ENCODE assay signal across 8 mouse cellular contexts in genomic region chr11:77490451-77490850, GRCm38 (mm10). TPM values are rescaled to one million over a fixed set of nuclear protein-coding genes. Genes with fewer than 3 reads are reported as not detected.
DNase-seq lines count a peak whose midpoint lies in the region; ATAC-seq and TF ChIP-seq lines count a peak whose summit lies in the region.

No protein-coding gene starts in this region.

- no peak overlapping the region; the same call in 1 of the 2 replicates for H3K9ac ChIP-seq in liver, embryonic 11.5 days (ENCODE audit: low read depth, low read length)
- H3K9ac ChIP-seq in liver, postnatal 0 days (replicated peaks): no peak overlapping the region
- H3K9ac ChIP-seq in intestine, embryonic 15.5 days: no peak overlapping the region
- peak overlapping the region; percentile 94 for H3K9ac ChIP-seq in neural tube, embryonic 14.5 days (replicated peaks; ENCODE audit: low read depth, low read length)

- no peaks in the 10 kb centered on the region for H3K9me3 ChIP-seq in liver, embryonic 11.5 days (ENCODE audit: control insufficient read depth, low read length)
- no peaks in the 10 kb centered on the region for H3K9me3 ChIP-seq in liver, postnatal 0 days (ENCODE audit: low read length)
- no peaks in the 10 kb centered on the region for H3K9me3 ChIP-seq in forebrain, embryonic 10.5 days
- no peaks in the 10 kb centered on the region for H3K9me3 ChIP-seq in intestine, embryonic 15.5 days
- no peaks in the 10 kb centered on the region for H3K9me3 ChIP-seq in neural tube, embryonic 14.5 days (ENCODE audit: control insufficient read depth, low read length)

- H3K4me2 ChIP-seq in liver, embryonic 11.5 days: peak overlapping the region; percentile 98
- no peak overlapping the region; the same call in 1 of the 2 replicates for H3K4me2 ChIP-seq in liver, postnatal 0 days (ENCODE audit: low read depth, low read length)
- H3K4me2 ChIP-seq in intestine, embryonic 15.5 days (replicated peaks): peak overlapping the region; percentile 97
- peak overlapping the region; percentile 71 for H3K4me2 ChIP-seq in neural tube, embryonic 14.5 days (ENCODE audit: low read depth, low read length)

- no peak overlapping the region for H3K27ac ChIP-seq in liver, embryonic 11.5 days (ENCODE audit: low read depth, low read length)
- no peak overlapping the region for H3K27ac ChIP-seq in liver, postnatal 0 days (ENCODE audit: low read depth)
- peak overlapping the region; percentile 95; the same call in 1 of the 2 replicates for H3K27ac ChIP-seq in forebrain, embryonic 10.5 days
- peak overlapping the region; percentile 88 for H3K27ac ChIP-seq in intestine, embryonic 15.5 days
- peak overlapping the region; percentile 92 for H3K27ac ChIP-seq in neural tube, embryonic 14.5 days (ENCODE audit: low read depth, low read length)

- TF ChIP-seq EP300 in liver, postnatal 0 days (IDR thresholded peaks at IDR 0.05; ENCODE audit: low read depth): no peak

- peaks cover 45% of the 10 kb centered on the region for H3K4me1 ChIP-seq in liver, embryonic 11.5 days (replicated peaks; ENCODE audit: control insufficient read depth, insufficient read depth, low read length)
- peaks cover 54% of the 10 kb centered on the region for H3K4me1 ChIP-seq in liver, postnatal 0 days (ENCODE audit: insufficient read depth)
- H3K4me1 ChIP-seq in forebrain, embryonic 10.5 days: peaks cover 91% of the 10 kb centered on the region
- H3K4me1 ChIP-seq in intestine, embryonic 15.5 days (replicated peaks): peaks cover 64% of the 10 kb centered on the region
- peaks cover 65% of the 10 kb centered on the region for H3K4me1 ChIP-seq in neural tube, embryonic 14.5 days (ENCODE audit: control insufficient read depth, insufficient read depth, low read length)

- no peaks in the 10 kb centered on the region for H3K27me3 ChIP-seq in liver, embryonic 11.5 days (replicated peaks; ENCODE audit: control insufficient read depth, insufficient read depth, low read length)
- H3K27me3 ChIP-seq in liver, postnatal 0 days (ENCODE audit: insufficient read depth, low read length): peaks cover 25% of the 10 kb centered on the region
- no peaks in the 10 kb centered on the region for H3K27me3 ChIP-seq in forebrain, embryonic 10.5 days (ENCODE audit: poor library complexity, severe bottlenecking)
- no peaks in the 10 kb centered on the region for H3K27me3 ChIP-seq in intestine, embryonic 15.5 days (replicated peaks)
- H3K27me3 ChIP-seq in neural tube, embryonic 14.5 days (ENCODE audit: control insufficient read depth, insufficient read depth, low read length): no peaks in the 10 kb centered on the region

- DNase-seq in liver, embryonic 11.5 days (ENCODE audit: low spot score): no peak
- no peak for DNase-seq in liver, postnatal 0 days
- no peak for DNase-seq in forebrain, embryonic 10.5 days (ENCODE audit: extremely low spot score, low spot score)
- DNase-seq in cerebellum, adult 9-10 months: no peak
- DNase-seq in cerebellum, adult 11 months: no peak
- no peak for DNase-seq in frontal cortex, postnatal 36 days (ENCODE audit: low spot score in 2 of 2)

- H3K36me3 ChIP-seq in liver, embryonic 11.5 days (ENCODE audit: control insufficient read depth, insufficient read depth, low read length): no peaks in the 10 kb centered on the region
- no peaks in the 10 kb centered on the region for H3K36me3 ChIP-seq in liver, postnatal 0 days (replicated peaks; ENCODE audit: insufficient read depth, low read length)
- 0 out of 2 replicates have a peak, but pooled peaks cover 4% of the 10 kb centered on the region for H3K36me3 ChIP-seq in forebrain, embryonic 10.5 days (replicated peaks)
- H3K36me3 ChIP-seq in intestine, embryonic 15.5 days: no peaks in the 10 kb centered on the region
- H3K36me3 ChIP-seq in neural tube, embryonic 14.5 days (ENCODE audit: control insufficient read depth, insufficient read depth, low read length): no peaks in the 10 kb centered on the region

- no peak overlapping the region for H3K4me3 ChIP-seq in liver, embryonic 11.5 days (ENCODE audit: low read depth, low read length)
- H3K4me3 ChIP-seq in liver, postnatal 0 days (ENCODE audit: low read depth, low read length): no peak overlapping the region; the same call in 1 of the 2 replicates
- H3K4me3 ChIP-seq in forebrain, embryonic 10.5 days: peak overlapping the region; percentile 95
- H3K4me3 ChIP-seq in intestine, embryonic 15.5 days (replicated peaks): peak overlapping the region; percentile 96; the same call in 1 of the 2 replicates
- peak overlapping the region; percentile 99 for H3K4me3 ChIP-seq in neural tube, embryonic 14.5 days (ENCODE audit: low read depth, low read length)

- no peak for ATAC-seq in liver, embryonic 11.5 days (replicated peaks; ENCODE audit: low FRiP score)
- ATAC-seq in liver, postnatal 0 days: no peak
- ATAC-seq in intestine, embryonic 15.5 days: no peak
- no peak for ATAC-seq in neural tube, embryonic 14.5 days (ENCODE audit: low read depth)

- TF ChIP-seq CTCF in liver, postnatal 0 days (IDR thresholded peaks at IDR 0.05; ENCODE audit: low read depth): no peak

- 71% methylated on average over 6 of the region's 6 CpGs for WGBS in liver, embryonic 11.5 days
- 72% methylated on average over 6 of the region's 6 CpGs for WGBS in liver, postnatal 0 days (ENCODE audit: insufficient replicate concordance)
- WGBS in forebrain, embryonic 10.5 days: 73% methylated on average over 6 of the region's 6 CpGs
- WGBS in intestine, embryonic 15.5 days: 69% methylated on average over 6 of the region's 6 CpGs
- 66% methylated on average over 6 of the region's 6 CpGs for WGBS in neural tube, embryonic 14.5 days

RNA-seq across cellular contexts. Expression of gene Ankrd13b, which starts 1.0 kb away (rescaled TPM):
- polyA plus RNA-seq in liver, embryonic 11.5 days (2014; fragmentation: Nextera tagmentation; extraction: Ambion mirVana): 4.4 and 5.6 TPM in 2 replicates
- polyA plus RNA-seq in liver, postnatal 0 days (2015; fragmentation: Nextera tagmentation; extraction: Ambion mirVana): 0.53 and 0.72 TPM in 2 replicates
- 9.2 and 9.4 TPM in 2 replicates for polyA plus RNA-seq in forebrain, embryonic 10.5 days (2016; fragmentation: Nextera tagmentation; extraction: Ambion mirVana)
- 4.9 and 5.1 TPM in 2 replicates for polyA plus RNA-seq in intestine, embryonic 15.5 days (2015; fragmentation: Nextera tagmentation; extraction: Ambion mirVana)
- 38.2 and 47.7 TPM in 2 replicates for polyA plus RNA-seq in neural tube, embryonic 14.5 days (2014; fragmentation: Nextera tagmentation; extraction: Ambion mirVana)

RNA-seq across cellular contexts. Expression of gene Git1, which starts 2.9 kb away (rescaled TPM):
- polyA plus RNA-seq in liver, embryonic 11.5 days (2014; fragmentation: Nextera tagmentation; extraction: Ambion mirVana): 10.1 and 14.1 TPM in 2 replicates
- 2.1 and 2.5 TPM in 2 replicates for polyA plus RNA-seq in liver, postnatal 0 days (2015; fragmentation: Nextera tagmentation; extraction: Ambion mirVana)
- 12.2 and 12.8 TPM in 2 replicates for polyA plus RNA-seq in forebrain, embryonic 10.5 days (2016; fragmentation: Nextera tagmentation; extraction: Ambion mirVana)
- polyA plus RNA-seq in intestine, embryonic 15.5 days (2015; fragmentation: Nextera tagmentation; extraction: Ambion mirVana): 10.7 and 11.8 TPM in 2 replicates
- polyA plus RNA-seq in neural tube, embryonic 14.5 days (2014; fragmentation: Nextera tagmentation; extraction: Ambion mirVana): 20.3 and 21.6 TPM in 2 replicates

RNA-seq across cellular contexts. Expression of gene Abhd15, which starts 24.5 kb away (rescaled TPM):
- polyA plus RNA-seq in liver, embryonic 11.5 days (2014; fragmentation: Nextera tagmentation; extraction: Ambion mirVana): 3.9 and 4.2 TPM in 2 replicates
- polyA plus RNA-seq in liver, postnatal 0 days (2015; fragmentation: Nextera tagmentation; extraction: Ambion mirVana): 16.2 and 18.5 TPM in 2 replicates
- 4.7 and 5.5 TPM in 2 replicates for polyA plus RNA-seq in forebrain, embryonic 10.5 days (2016; fragmentation: Nextera tagmentation; extraction: Ambion mirVana)
- polyA plus RNA-seq in intestine, embryonic 15.5 days (2015; fragmentation: Nextera tagmentation; extraction: Ambion mirVana): 3.5 and 3.6 TPM in 2 replicates
- polyA plus RNA-seq in neural tube, embryonic 14.5 days (2014; fragmentation: Nextera tagmentation; extraction: Ambion mirVana): 1.5 and 1.8 TPM in 2 replicates

RNA-seq across cellular contexts. Expression of gene Trp53i13, which starts 25.3 kb away (rescaled TPM):
- 16.2 and 17.9 TPM in 2 replicates for polyA plus RNA-seq in liver, embryonic 11.5 days (2014; fragmentation: Nextera tagmentation; extraction: Ambion mirVana)
- 4.8 and 5.4 TPM in 2 replicates for polyA plus RNA-seq in liver, postnatal 0 days (2015; fragmentation: Nextera tagmentation; extraction: Ambion mirVana)
- 30.4 and 32.7 TPM in 2 replicates for polyA plus RNA-seq in forebrain, embryonic 10.5 days (2016; fragmentation: Nextera tagmentation; extraction: Ambion mirVana)
- polyA plus RNA-seq in intestine, embryonic 15.5 days (2015; fragmentation: Nextera tagmentation; extraction: Ambion mirVana): 28.5 and 29.1 TPM in 2 replicates
- polyA plus RNA-seq in neural tube, embryonic 14.5 days (2014; fragmentation: Nextera tagmentation; extraction: Ambion mirVana): 10.6 and 12.8 TPM in 2 replicates

RNA-seq across cellular contexts. Expression of gene Coro6, which starts 28.2 kb away (rescaled TPM):
- polyA plus RNA-seq in liver, embryonic 11.5 days (2014; fragmentation: Nextera tagmentation; extraction: Ambion mirVana): 0.35 and 0.40 TPM in 2 replicates
- polyA plus RNA-seq in liver, postnatal 0 days (2015; fragmentation: Nextera tagmentation; extraction: Ambion mirVana): 0.05 and 0.38 TPM in 2 replicates
- polyA plus RNA-seq in forebrain, embryonic 10.5 days (2016; fragmentation: Nextera tagmentation; extraction: Ambion mirVana): 0.07 and 0.21 TPM in 2 replicates
- polyA plus RNA-seq in intestine, embryonic 15.5 days (2015; fragmentation: Nextera tagmentation; extraction: Ambion mirVana): 0.06 TPM in 1 of 2 replicates, not detected in the other
- polyA plus RNA-seq in neural tube, embryonic 14.5 days (2014; fragmentation: Nextera tagmentation; extraction: Ambion mirVana): 0.27 and 0.83 TPM in 2 replicates

Comparison
In these comparisons a context has a peak if more than half of its experiments do, and no peak if none do; other contexts are left out.
1. H3K27ac ChIP-seq: peak in forebrain, embryonic 10.5 days (single experiment), intestine, embryonic 15.5 days (single experiment) and neural tube, embryonic 14.5 days (single experiment); none in liver, embryonic 11.5 days (single experiment) and liver, postnatal 0 days (single experiment).
2. H3K4me3 ChIP-seq: peak in forebrain, embryonic 10.5 days (single experiment), intestine, embryonic 15.5 days (single experiment) and neural tube, embryonic 14.5 days (single experiment); none in liver, embryonic 11.5 days (single experiment) and liver, postnatal 0 days (single experiment).